Mouse (Mus musculus) monocyte, adult 5-6 weeks (primary cell): Measurements from ENCODE around the gene Ppp2ca. TPM values are rescaled to one million over a fixed set of nuclear protein-coding genes. Genes with fewer than 3 reads are reported as not detected.

ENCODE experiments used
- ATAC-seq: fragments of 153-309, 156-312 bp; replicated peaks from 2 replicates; pipeline ENCODE4 v1.8.0; 2017; ENCODE audit warnings: mild to moderate bottlenecking; ENCODE audit not compliant: low TSS enrichment, insufficient number of reproducible peaks, severe bottlenecking, poor library complexity, low FRiP score
- total RNA-seq: library from RNA; stranded (forward); fragments of 200-1000, 200-491, 200-594 nt; gene quantifications from 3 replicates; pipeline ENCODE4 v1.2.3, GENCODE M21; 2017

Gene Ppp2ca
- 187 to 227 TPM (median 195 TPM) in 3 replicates for total RNA-seq

GRCm38 (mm10) chr11:52098398-52098946, at the start of gene Ppp2ca:
Gene Ppp2ca (plus strand): TSS chr11:52098681.
- peak; percentile 94 for ATAC-seq

- no peak for ATAC-seq
These were observed 45.1 kb upstream of the Ppp2ca start for GRCm38 (mm10) chr11:52053371-52053770.

- ATAC-seq, result no peak
These were observed 43.8 kb upstream of the Ppp2ca start for GRCm38 (mm10) chr11:52054728-52055127.

GRCm38 (mm10) chr11:52056198-52056597, 42.3 kb upstream of the Ppp2ca start:
- ATAC-seq, result no peak

- no peak for ATAC-seq
These were observed 39.5 kb upstream of the Ppp2ca start for GRCm38 (mm10) chr11:52059001-52059400.

GRCm38 (mm10) chr11:52060315-52060714, 38.2 kb upstream of the Ppp2ca start:
- ATAC-seq, result no peak

- no peak for ATAC-seq
These were observed 36.1 kb upstream of the Ppp2ca start for GRCm38 (mm10) chr11:52062406-52062805.

GRCm38 (mm10) chr11:52064398-52064797, 34.1 kb upstream of the Ppp2ca start:
- ATAC-seq, result peak; percentile 52

- ATAC-seq, result peak; percentile 88
These were observed 32.6 kb upstream of the Ppp2ca start for GRCm38 (mm10) chr11:52065841-52066240.

GRCm38 (mm10) chr11:52071768-52072167, 26.7 kb upstream of the Ppp2ca start:
- ATAC-seq, result peak; percentile 70; the same call in 1 of the 2 replicates

- ATAC-seq, result no peak
These were observed 24.8 kb upstream of the Ppp2ca start for GRCm38 (mm10) chr11:52073528-52074170.

GRCm38 (mm10) chr11:52074626-52075470, 23.6 kb upstream of the Ppp2ca start:
- ATAC-seq, result no peak

- ATAC-seq, result peak; percentile 88
These were observed 22.5 kb upstream of the Ppp2ca start for GRCm38 (mm10) chr11:52075794-52076633.

GRCm38 (mm10) chr11:52076742-52077352, 21.6 kb upstream of the Ppp2ca start:
- no peak for ATAC-seq

GRCm38 (mm10) chr11:52077939-52078338, 20.5 kb upstream of the Ppp2ca start:
- ATAC-seq, result no peak

- ATAC-seq, result peak; percentile 41; the same call in 1 of the 2 replicates
These were observed 18.5 kb upstream of the Ppp2ca start for GRCm38 (mm10) chr11:52079978-52080377.

GRCm38 (mm10) chr11:52080656-52081055, 17.8 kb upstream of the Ppp2ca start:
- no peak for ATAC-seq

GRCm38 (mm10) chr11:52085857-52086203, 12.7 kb upstream of the Ppp2ca start:
- ATAC-seq, result no peak
